Mouse (Mus musculus) ES-E14 (cell line): Measurements from ENCODE around the gene Nanos2.

Experiments used
- HCFC1 ChIP-seq: IDR thresholded peaks from 2 replicates; pipeline ENCODE4 v1.6.1; 2012; ENCODE audit warnings: low read length, inconsistent platforms, borderline replicate concordance; ENCODE audit not compliant: insufficient read depth
- ZNF384 ChIP-seq: IDR thresholded peaks from 2 replicates; pipeline ENCODE4 v1.6.1; 2012; ENCODE audit warnings: low read depth, low read length, inconsistent platforms

- TF ChIP-seq HCFC1 (no peak), ZNF384 (no peak)
Measured at GRCm38 (mm10) chr7:19007026-19007977, 20.1 kb downstream of the Nanos2 start.
